Mouse (Mus musculus): ENCODE measurements around the gene Themis2. TPM values are rescaled to one million over a fixed set of nuclear protein-coding genes. Genes with fewer than 3 reads are reported as not detected.

The Themis2 gene
- 0.73 and 1.4 TPM in 2 replicates for polyA plus RNA-seq (2014; fragmentation: Nextera tagmentation; extraction: Ambion mirVana)

- Histone ChIP-seq H3K4me2 (replicated peaks; ENCODE audit: low read depth, low read length) (peak within 1 kb of the TSS; percentile 56), H3K4me3 (ENCODE audit: low read length) (peak within 1 kb of the TSS; percentile 35), H3K9ac (ENCODE audit: low read depth, low read length) (peak within 1 kb of the TSS; percentile 38; the same call in 1 of the 2 replicates), H3K27me3 (ENCODE audit: control insufficient read depth, insufficient read depth, low read length) (peaks cover 4% of the 10 kb centered on the region; the same call in 1 of the 2 replicates), H3K4me1 (ENCODE audit: control insufficient read depth, insufficient read depth, low read length) (peaks cover 5% of the 10 kb centered on the region; the same call in 1 of the 2 replicates), H3K27ac (ENCODE audit: low read depth, low read length) (no peak within 1 kb of the TSS), H3K9me3 (ENCODE audit: control insufficient read depth, low read length) (no peaks in the 10 kb centered on the region), H3K36me3 (ENCODE audit: control insufficient read depth, insufficient read depth, low read length) (no peaks in the 10 kb centered on the region)
- 3% methylated on average over 21 of the region's 21 CpGs for WGBS
- peak; percentile 24; the same call in 1 of the 2 replicates for ATAC-seq (ENCODE audit: low FRiP score, low TSS enrichment)
Observed at GRCm38 (mm10) chr4:132796196-132796886, at the start of gene Themis2. Gene Themis2, minus strand, starts transcription at chr4:132796387.

- H3K36me3 ChIP-seq (ENCODE audit: control insufficient read depth, insufficient read depth, low read length): peaks cover 19% of the 10 kb centered on the region
- peak overlapping the region; percentile 90; the same call in 1 of the 2 replicates for H3K9ac ChIP-seq (ENCODE audit: low read depth, low read length)
- peak overlapping the region; percentile 53 for H3K4me2 ChIP-seq (replicated peaks; ENCODE audit: low read depth, low read length)
- peak overlapping the region; percentile 75; the same call in 1 of the 2 replicates for H3K27ac ChIP-seq (ENCODE audit: low read depth, low read length)
- no peaks in the 10 kb centered on the region for H3K27me3 ChIP-seq (ENCODE audit: control insufficient read depth, insufficient read depth, low read length)
- peaks cover 6% of the 10 kb centered on the region; the same call in 1 of the 2 replicates for H3K4me1 ChIP-seq (ENCODE audit: control insufficient read depth, insufficient read depth, low read length)
- H3K9me3 ChIP-seq (ENCODE audit: control insufficient read depth, low read length): no peaks in the 10 kb centered on the region
- 88% methylated on average over 1 of the region's 1 CpGs for WGBS
- no peak for ATAC-seq (ENCODE audit: low FRiP score, low TSS enrichment)
- H3K4me3 ChIP-seq (ENCODE audit: low read length): peak overlapping the region; percentile 84
Observed at GRCm38 (mm10) chr4:132843705-132844071, 47.5 kb upstream of the Themis2 start.

- peak; percentile 100 for ATAC-seq (ENCODE audit: low FRiP score, low TSS enrichment)
- under 1% methylated on average over 40 of the region's 40 CpGs for WGBS
- H3K9ac ChIP-seq (ENCODE audit: low read depth, low read length): peak within 1 kb of the TSS; percentile 90
Observed at GRCm38 (mm10) chr4:132842970-132843704, 47.0 kb upstream of the Themis2 start, which contains the start of gene Ppp1r8. Gene Ppp1r8, minus strand, starts transcription at chr4:132843169.

GRCm38 (mm10) chr4:132842281-132842906, 46.2 kb upstream of the Themis2 start:
- Histone ChIP-seq H3K4me1 (ENCODE audit: control insufficient read depth, insufficient read depth, low read length) (peaks cover 6% of the 10 kb centered on the region; the same call in 1 of the 2 replicates), H3K9ac (ENCODE audit: low read depth, low read length) (peak overlapping the region; percentile 90), H3K4me2 (replicated peaks; ENCODE audit: low read depth, low read length) (peak overlapping the region; percentile 71), H3K36me3 (ENCODE audit: control insufficient read depth, insufficient read depth, low read length) (peaks cover 32% of the 10 kb centered on the region), H3K27ac (ENCODE audit: low read depth, low read length) (peak overlapping the region; percentile 57; the same call in 1 of the 2 replicates), H3K9me3 (ENCODE audit: control insufficient read depth, low read length) (no peaks in the 10 kb centered on the region), H3K4me3 (ENCODE audit: low read length) (peak overlapping the region; percentile 84), H3K27me3 (ENCODE audit: control insufficient read depth, insufficient read depth, low read length) (no peaks in the 10 kb centered on the region)
- WGBS: 0% methylated on average over 30 of the region's 30 CpGs
- ATAC-seq (ENCODE audit: low FRiP score, low TSS enrichment): 0 out of 2 replicates have a peak, but pooled peaks have one; percentile 37

More at GRCm38 (mm10) chr4:132842970-132843704, 47.0 kb upstream of the Themis2 start, which contains the start of gene Ppp1r8:
- Histone ChIP-seq H3K4me1 (ENCODE audit: control insufficient read depth, insufficient read depth, low read length) (peaks cover 6% of the 10 kb centered on the region; the same call in 1 of the 2 replicates), H3K36me3 (ENCODE audit: control insufficient read depth, insufficient read depth, low read length) (peaks cover 24% of the 10 kb centered on the region), H3K4me3 (ENCODE audit: low read length) (peak within 1 kb of the TSS; percentile 84), H3K4me2 (replicated peaks; ENCODE audit: low read depth, low read length) (peak within 1 kb of the TSS; percentile 71), H3K9me3 (ENCODE audit: control insufficient read depth, low read length) (no peaks in the 10 kb centered on the region), H3K27me3 (ENCODE audit: control insufficient read depth, insufficient read depth, low read length) (no peaks in the 10 kb centered on the region), H3K27ac (ENCODE audit: low read depth, low read length) (peak within 1 kb of the TSS; percentile 75)

- ATAC-seq (ENCODE audit: low FRiP score, low TSS enrichment): no peak
- Histone ChIP-seq H3K4me2 (replicated peaks; ENCODE audit: low read depth, low read length) (peak overlapping the region; percentile 71), H3K4me1 (ENCODE audit: control insufficient read depth, insufficient read depth, low read length) (peaks cover 6% of the 10 kb centered on the region; the same call in 1 of the 2 replicates), H3K27me3 (ENCODE audit: control insufficient read depth, insufficient read depth, low read length) (no peaks in the 10 kb centered on the region), H3K27ac (ENCODE audit: low read depth, low read length) (no peak overlapping the region), H3K9me3 (ENCODE audit: control insufficient read depth, low read length) (no peaks in the 10 kb centered on the region), H3K4me3 (ENCODE audit: low read length) (peak overlapping the region; percentile 84), H3K36me3 (ENCODE audit: control insufficient read depth, insufficient read depth, low read length) (peaks cover 40% of the 10 kb centered on the region), H3K9ac (ENCODE audit: low read depth, low read length) (peak overlapping the region; percentile 90; the same call in 1 of the 2 replicates)
- WGBS: 78% methylated on average over 3 of the region's 3 CpGs
Observed at GRCm38 (mm10) chr4:132841493-132841892, 45.3 kb upstream of the Themis2 start.

- no peak overlapping the region for H3K27ac ChIP-seq (ENCODE audit: low read depth, low read length)
- peaks cover 8% of the 10 kb centered on the region; the same call in 1 of the 2 replicates for H3K9me3 ChIP-seq (ENCODE audit: control insufficient read depth, low read length)
- peaks cover 36% of the 10 kb centered on the region for H3K36me3 ChIP-seq (ENCODE audit: control insufficient read depth, insufficient read depth, low read length)
- no peaks in the 10 kb centered on the region for H3K4me1 ChIP-seq (ENCODE audit: control insufficient read depth, insufficient read depth, low read length)
- no peak overlapping the region for H3K9ac ChIP-seq (ENCODE audit: low read depth, low read length)
- H3K4me3 ChIP-seq (ENCODE audit: low read length): no peak overlapping the region
- H3K4me2 ChIP-seq (replicated peaks; ENCODE audit: low read depth, low read length): no peak overlapping the region
- peak; percentile 57 for ATAC-seq (ENCODE audit: low FRiP score, low TSS enrichment)
- WGBS: 75% methylated on average over 8 of the region's 8 CpGs
- no peaks in the 10 kb centered on the region for H3K27me3 ChIP-seq (ENCODE audit: control insufficient read depth, insufficient read depth, low read length)
Observed at GRCm38 (mm10) chr4:132823614-132824366, 27.6 kb upstream of the Themis2 start.

- Histone ChIP-seq H3K4me1 (ENCODE audit: control insufficient read depth, insufficient read depth, low read length) (no peaks in the 10 kb centered on the region), H3K36me3 (ENCODE audit: control insufficient read depth, insufficient read depth, low read length) (no peaks in the 10 kb centered on the region), H3K9me3 (ENCODE audit: control insufficient read depth, low read length) (peaks cover 3% of the 10 kb centered on the region; the same call in 1 of the 2 replicates), H3K4me2 (replicated peaks; ENCODE audit: low read depth, low read length) (no peak overlapping the region), H3K27ac (ENCODE audit: low read depth, low read length) (no peak overlapping the region), H3K27me3 (ENCODE audit: control insufficient read depth, insufficient read depth, low read length) (no peaks in the 10 kb centered on the region), H3K9ac (ENCODE audit: low read depth, low read length) (no peak overlapping the region), H3K4me3 (ENCODE audit: low read length) (no peak overlapping the region)
- ATAC-seq (ENCODE audit: low FRiP score, low TSS enrichment): no peak
- WGBS: 61% methylated on average over 2 of the region's 2 CpGs
Observed at GRCm38 (mm10) chr4:132818442-132818841, 22.3 kb upstream of the Themis2 start.

GRCm38 (mm10) chr4:132816855-132817254, 20.7 kb upstream of the Themis2 start:
- no peak overlapping the region for H3K4me2 ChIP-seq (replicated peaks; ENCODE audit: low read depth, low read length)

More at GRCm38 (mm10) chr4:132816855-132817254, 20.7 kb upstream of the Themis2 start:
- H3K27me3 ChIP-seq (ENCODE audit: control insufficient read depth, insufficient read depth, low read length): no peaks in the 10 kb centered on the region
- H3K36me3 ChIP-seq (ENCODE audit: control insufficient read depth, insufficient read depth, low read length): no peaks in the 10 kb centered on the region
- 50% methylated on average over 2 of the region's 2 CpGs for WGBS
- no peaks in the 10 kb centered on the region for H3K4me1 ChIP-seq (ENCODE audit: control insufficient read depth, insufficient read depth, low read length)
- ATAC-seq (ENCODE audit: low FRiP score, low TSS enrichment): no peak
- no peak overlapping the region for H3K27ac ChIP-seq (ENCODE audit: low read depth, low read length)
- H3K4me3 ChIP-seq (ENCODE audit: low read length): no peak overlapping the region
- peaks cover 3% of the 10 kb centered on the region; the same call in 1 of the 2 replicates for H3K9me3 ChIP-seq (ENCODE audit: control insufficient read depth, low read length)
- no peak overlapping the region for H3K9ac ChIP-seq (ENCODE audit: low read depth, low read length)
